Mouse (Mus musculus) liver, postnatal 0 days (tissue): ENCODE data around the gene Arhgdib.

Experiments
- CTCF ChIP-seq: sonication (generic); IDR thresholded peaks from 2 replicates; pipeline ENCODE4 v1.5.1; 2016; ENCODE audit warnings: antibody characterized with exemption, low read depth
- EP300 ChIP-seq: IDR thresholded peaks from 2 replicates; pipeline ENCODE4 v1.6.1; 2016; ENCODE audit warnings: antibody characterized with exemption, low read depth, mild to moderate bottlenecking

DNA sequence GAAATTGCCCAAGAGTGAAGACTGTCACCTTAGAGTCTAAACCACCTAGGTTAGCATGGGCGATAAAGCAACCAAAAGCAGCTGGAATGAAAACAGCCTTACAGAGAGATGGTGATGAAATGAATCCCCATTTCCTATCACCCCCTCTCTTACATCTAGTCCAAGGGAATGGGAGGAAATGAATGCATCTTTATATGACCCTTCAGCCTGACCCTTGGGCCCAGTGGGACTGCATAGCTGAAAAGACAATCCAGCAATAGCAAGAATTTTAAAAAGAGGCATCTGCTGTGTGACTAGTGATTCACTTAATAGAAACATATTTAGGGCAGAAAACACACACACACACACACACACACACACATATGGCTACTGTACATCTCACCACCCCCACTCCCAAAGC lies 14.1 kb downstream of the Arhgdib start:
- TF ChIP-seq EP300 (no peak), CTCF (no peak)
